Mouse (Mus musculus): Measurements from ENCODE around the gene Prm2. TPM values are rescaled to one million over a fixed set of nuclear protein-coding genes. Genes with fewer than 3 reads are reported as not detected.

Gene Prm2
- not detected for polyA plus RNA-seq (2015; fragmentation: Illumina TruSeq; extraction: RNeasy Lipid Tissue Mini Kit (QIAGEN cat#74804); ENCODE audit: insufficient read depth, low read depth, low replicate concordance)

GRCm38 (mm10) chr16:10796034-10796433, at the start of gene Prm2:
Prm2 (minus strand) TSS chr16:10796134.

DNA sequence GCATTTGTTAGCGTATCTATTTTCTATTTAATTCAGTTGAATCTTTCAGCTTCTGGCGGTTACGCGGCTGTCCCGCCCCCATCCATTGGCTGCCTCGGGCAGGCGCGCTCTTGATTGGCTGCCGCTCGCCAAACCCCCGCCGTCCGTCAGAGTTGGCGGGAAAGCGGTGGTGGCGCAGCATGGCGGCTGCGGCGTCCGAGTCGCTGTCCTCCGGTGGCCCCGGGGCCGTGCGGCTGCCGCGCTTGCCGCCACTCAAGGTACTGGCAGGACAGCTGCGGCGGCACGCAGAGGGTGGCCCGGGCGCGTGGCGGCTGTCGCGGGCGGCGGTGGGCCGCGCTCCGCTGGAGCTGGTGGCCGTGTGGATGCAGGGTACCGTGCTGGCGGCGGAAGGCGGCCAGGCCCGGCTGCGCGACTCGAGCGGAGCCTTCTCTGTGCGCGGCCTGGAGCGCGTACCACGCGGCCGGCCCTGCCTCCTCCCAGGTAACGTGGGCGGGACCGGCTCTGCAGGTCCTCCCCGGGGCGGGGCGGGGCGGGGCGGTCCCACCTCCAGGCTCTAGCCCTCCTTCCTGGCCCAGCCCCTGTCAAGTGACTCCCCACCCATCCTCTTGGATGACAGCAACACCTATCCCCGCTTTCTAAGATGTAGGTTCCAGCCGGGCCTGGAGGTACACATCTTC, 39.1 kb upstream of the Prm2 start, which contains the start of gene Rmi2:
Gene Rmi2, plus strand, starts transcription at position 149 of the 677 bp plus-strand sequence.

DNA sequence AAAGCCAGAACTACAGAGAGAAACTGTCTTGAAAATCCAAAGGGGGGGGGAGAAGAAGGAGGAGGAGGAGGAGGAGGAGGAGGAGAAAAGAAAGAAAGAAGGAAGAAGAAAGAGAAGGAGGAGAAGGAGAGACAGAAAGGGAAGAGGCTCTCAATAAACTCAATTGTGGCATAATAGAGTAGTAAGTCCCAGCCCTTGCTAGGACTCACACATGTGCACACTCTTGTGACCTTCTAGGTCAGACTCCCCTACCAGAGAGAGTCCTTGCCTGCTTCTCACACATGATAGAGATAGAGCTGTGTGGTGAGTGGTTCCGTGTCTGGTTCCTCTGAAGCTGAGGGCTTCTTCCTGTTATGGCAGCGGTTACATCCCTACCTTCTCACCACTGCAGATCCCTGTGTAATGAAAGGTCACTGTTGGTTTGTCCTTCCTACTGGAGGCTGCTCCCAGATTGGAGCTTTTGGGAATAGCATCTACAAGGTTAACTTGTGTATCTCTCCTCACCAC, 17.0 kb upstream of the Prm2 start, which contains the start of gene Gm11172:
Gene Gm11172, plus strand, starts transcription at position 51 of the 507 bp plus-strand sequence.

DNA sequence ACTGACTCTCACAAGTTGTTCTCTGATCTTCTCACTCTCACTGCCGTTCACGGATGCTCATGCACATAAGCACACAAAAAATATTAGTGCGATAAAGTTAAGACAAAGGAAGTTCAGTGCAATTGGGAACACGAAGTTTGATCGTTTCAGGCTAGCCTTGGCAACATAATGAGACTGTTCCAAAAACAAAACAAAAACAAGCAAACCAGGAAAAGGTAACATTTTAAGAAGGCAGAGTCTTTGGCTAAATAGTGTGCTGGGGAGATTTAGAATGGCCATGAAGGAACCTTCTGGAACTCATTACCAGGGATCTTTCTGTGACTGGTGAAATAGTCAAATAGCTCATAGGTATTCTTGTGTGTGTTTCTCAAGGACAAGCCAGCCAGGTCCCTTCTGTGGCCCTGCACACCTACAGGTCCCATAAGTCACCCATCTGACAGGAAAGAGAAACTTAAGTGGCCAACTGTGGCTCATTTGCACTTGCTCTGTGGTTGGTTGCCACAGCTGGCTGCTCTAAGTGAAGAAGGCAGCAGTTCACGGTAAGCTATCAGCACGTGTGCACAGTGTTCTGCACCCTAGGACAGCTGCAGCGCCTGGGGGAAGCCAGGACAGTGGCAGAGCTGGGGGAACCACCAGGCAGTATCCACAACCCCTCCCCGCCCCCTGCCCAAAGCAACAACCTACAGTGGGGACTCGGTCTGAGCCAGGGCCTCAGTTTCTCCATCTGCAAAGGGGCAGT, 10.0 kb upstream of the Prm2 start, which contains the start of gene Prm1:
Gene Prm1, minus strand, starts transcription at position 51 of the 739 bp plus-strand sequence.

DNA sequence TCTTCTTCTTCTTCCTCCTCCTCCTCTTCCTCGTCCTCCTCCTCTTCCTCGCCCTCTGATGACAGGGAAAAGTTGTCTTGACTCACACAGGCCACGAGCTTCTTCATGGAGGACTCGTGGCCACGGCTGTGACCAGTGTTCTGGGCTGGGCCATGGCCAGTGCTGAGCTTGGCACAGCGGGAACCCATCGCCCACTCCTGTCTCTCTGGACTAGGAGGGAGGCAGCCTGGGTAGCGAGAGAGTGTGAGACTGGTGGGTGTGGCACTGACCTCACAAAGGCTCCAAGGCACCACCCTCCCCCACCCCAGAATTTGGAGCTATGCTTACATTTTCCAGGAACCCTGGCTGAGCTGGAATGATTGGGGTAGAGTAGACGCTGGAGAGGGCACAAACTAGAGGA, 5.2 kb downstream of the Prm2 start, which contains the start of gene Prm3:
Gene Prm3, minus strand, starts transcription at position 213 of the 400 bp plus-strand sequence.

DNA sequence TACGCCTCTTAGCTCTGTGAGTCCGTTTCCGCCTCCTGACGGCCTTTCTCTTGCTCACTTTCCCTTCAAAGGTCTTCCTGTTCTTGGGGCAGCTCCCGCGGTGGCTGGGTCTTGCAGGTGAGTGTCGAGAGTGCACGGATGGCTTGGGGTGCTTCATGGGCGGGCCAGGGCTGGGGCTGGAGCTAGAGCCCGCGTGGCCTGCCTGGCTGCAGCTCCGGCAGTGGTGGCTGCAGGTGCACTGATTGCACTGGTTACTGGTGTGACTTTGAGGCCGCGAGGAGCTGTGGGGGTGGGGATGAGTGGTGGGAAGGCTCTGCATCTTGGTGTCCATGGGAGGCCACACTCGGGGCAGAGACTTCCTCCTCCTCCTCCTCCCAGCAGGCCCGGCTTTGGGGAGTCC, 7.7 kb downstream of the Prm2 start, which contains the start of gene Tnp2:
Gene Tnp2, minus strand, starts transcription at position 390 of the 400 bp plus-strand sequence.

DNA sequence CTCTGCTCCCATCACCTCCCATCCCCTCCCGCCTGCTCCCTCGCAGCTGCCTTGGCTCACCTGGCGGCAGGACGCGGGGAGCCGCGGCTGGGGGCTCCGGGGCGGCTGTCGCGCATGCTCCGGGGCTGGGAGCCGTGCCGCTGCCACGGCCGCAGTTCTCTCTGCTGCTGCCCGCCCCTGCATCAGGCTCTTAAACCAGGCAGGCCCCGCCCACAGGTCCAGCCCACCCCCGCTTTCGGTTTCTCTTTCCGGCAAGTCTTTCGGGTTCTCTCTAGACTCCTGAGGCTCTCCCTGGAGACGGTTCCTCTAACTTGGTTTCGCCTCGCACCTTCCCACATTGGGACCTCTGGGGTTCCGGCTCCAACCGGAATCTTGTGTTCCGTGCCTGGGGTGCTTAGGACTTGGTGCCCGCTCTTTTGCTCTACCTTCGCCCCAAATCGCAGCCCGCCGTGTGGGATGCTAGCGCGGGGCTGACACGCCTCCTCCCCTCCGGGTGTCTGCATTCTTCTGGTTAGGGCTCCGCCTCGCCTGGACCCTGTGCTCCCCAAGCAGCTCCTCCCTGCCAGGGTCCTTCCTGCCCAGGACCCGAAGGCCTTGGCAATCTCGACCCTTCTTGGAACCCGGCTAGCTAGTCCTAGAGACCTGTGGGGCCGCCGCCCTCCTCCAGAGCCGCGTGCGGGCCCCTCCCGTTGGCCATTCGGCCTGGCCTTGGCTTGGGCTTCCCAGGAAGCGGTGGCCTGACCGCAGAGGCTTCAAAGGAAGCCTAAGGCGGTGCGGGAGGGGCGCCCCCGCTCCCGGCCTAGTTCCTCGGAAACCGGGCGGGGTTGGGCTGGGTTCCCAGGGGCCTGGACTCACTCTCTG, 10.3 kb downstream of the Prm2 start, which contains the start of gene Socs1:
Gene Socs1, minus strand, starts transcription at position 166 of the 861 bp plus-strand sequence.

Other genes starting within 250 kb of the Prm2 start
- gene Socs1, start 10.6 kb downstream of the Prm2 start, polyA plus RNA-seq (2015; fragmentation: Illumina TruSeq; extraction: RNeasy Lipid Tissue Mini Kit (QIAGEN cat#74804); ENCODE audit: insufficient read depth, low read depth, low replicate concordance): 0.83 TPM
- gene Tnp2, start 7.5 kb downstream of the Prm2 start, polyA plus RNA-seq (2015; fragmentation: Illumina TruSeq; extraction: RNeasy Lipid Tissue Mini Kit (QIAGEN cat#74804); ENCODE audit: insufficient read depth, low read depth, low replicate concordance): not detected
- gene Prm3, start 5.2 kb downstream of the Prm2 start, polyA plus RNA-seq (2015; fragmentation: Illumina TruSeq; extraction: RNeasy Lipid Tissue Mini Kit (QIAGEN cat#74804); ENCODE audit: insufficient read depth, low read depth, low replicate concordance): not detected
- not detected for gene Prm1, start 9.7 kb upstream of the Prm2 start, polyA plus RNA-seq (2015; fragmentation: Illumina TruSeq; extraction: RNeasy Lipid Tissue Mini Kit (QIAGEN cat#74804); ENCODE audit: insufficient read depth, low read depth, low replicate concordance)
- gene Gm11172, start 16.8 kb upstream of the Prm2 start, polyA plus RNA-seq (2015; fragmentation: Illumina TruSeq; extraction: RNeasy Lipid Tissue Mini Kit (QIAGEN cat#74804); ENCODE audit: insufficient read depth, low read depth, low replicate concordance): not detected
- not detected for gene Rmi2, start 38.9 kb upstream of the Prm2 start, polyA plus RNA-seq (2015; fragmentation: Illumina TruSeq; extraction: RNeasy Lipid Tissue Mini Kit (QIAGEN cat#74804); ENCODE audit: insufficient read depth, low read depth, low replicate concordance)